Mouse (Mus musculus): Measurements from ENCODE around the gene Ahctf1. TPM values are rescaled to one million over a fixed set of nuclear protein-coding genes. Genes with fewer than 3 reads are reported as not detected.

Gene Ahctf1
- polyA plus RNA-seq (2017; shearing (Covaris generic)): 61.3 TPM

DNA sequence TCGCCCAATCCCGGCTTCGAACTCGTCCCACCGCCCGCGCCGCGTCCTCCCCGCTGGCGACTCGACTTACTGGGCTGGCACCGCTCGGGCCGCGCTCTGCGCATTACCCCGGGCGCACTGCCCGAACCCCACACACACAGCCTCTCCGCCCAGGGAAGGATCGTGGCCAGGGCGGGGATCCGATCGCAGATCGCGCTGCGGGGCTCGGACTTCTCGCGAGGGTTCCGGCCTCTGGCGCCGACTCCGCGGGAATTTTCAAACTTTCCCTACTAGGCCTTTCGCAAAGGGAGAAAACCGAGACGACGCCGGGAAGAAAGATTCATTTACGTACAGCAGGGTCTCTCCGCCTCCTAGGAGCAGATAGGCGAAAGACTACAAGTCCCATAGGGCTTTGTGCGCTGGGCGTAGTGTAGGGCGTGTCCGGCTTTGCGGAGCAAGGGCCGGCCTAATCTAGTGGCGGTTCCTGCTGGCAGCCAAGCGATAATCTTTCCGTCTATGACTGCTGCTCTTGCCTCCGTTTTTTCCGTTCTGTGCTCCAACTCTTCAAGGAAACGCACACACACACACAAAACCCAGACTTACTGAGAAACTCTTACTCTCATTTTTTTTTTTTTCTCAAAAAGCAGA lies at the start of gene Ahctf1:
Ahctf1 (minus strand) TSS at position 168 of the 627 bp plus-strand sequence.

DNA sequence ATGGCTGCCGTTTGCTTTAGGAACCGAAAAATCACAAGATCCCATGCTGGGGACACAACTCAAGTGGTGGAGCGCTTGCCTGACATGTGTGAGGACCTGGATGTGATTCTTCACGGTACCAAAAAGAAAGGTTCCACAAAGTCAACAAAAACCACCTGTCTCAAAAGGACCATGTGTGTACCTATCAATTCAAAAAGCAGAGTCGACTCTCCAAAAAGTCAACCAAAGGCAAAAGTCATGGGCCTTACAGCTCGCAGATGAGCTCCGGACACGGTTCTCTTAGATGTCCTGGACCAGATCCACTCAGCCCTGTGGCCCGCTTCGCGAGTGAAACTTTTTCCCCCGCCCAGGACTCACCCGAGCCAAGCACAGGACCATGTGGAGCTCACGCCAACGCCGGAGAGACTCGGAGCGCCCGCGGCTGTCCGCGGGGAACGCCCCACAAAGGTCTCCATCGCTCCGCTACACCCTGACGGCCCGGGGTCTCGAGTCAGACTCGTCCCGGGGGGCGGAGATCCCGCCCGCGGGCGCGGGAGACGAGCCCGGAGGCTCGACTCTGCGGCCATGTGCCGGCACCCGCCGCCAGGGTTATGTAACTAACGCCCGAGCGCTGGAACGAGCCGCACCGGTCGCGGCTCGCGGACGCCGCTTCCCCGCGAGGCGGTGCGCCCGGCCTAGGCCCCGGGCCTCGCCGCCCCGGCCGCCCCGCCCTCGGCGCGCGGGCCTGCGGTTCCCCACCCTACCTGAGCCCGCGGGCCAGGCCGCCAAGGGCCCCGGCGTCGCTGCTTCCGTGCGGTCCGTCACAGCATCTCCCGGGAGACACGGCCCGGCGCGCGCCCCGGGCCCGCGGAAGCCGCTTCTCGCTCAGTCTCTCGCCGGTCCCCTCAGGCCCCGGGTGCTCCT lies 619 bp downstream of the Ahctf1 start, which contains the start of gene Gm10518:
Gm10518 (plus strand) TSS at position 767 of the 903 bp plus-strand sequence.

DNA sequence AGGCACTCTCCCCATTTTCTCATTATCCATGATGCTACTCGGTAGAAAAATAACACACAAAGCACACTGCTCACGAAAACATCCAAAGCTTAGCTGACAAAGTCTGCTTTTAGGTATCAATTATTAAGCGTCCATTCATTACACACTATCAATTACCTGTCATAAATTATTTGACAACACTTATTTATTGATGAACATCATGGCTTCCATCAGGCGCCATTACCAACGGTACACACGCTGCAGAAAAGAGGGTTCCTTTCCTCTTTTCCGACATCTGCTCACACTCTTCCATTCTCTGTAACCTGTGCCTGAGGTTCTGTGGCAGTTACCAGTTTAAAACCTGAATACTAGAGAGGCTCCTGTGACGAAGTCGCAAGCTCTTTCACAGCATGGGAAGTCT lies 58.3 kb downstream of the Ahctf1 start, which contains the start of gene Kif28:
Kif28 (minus strand) TSS at position 101 of the 400 bp plus-strand sequence.

Other genes with a start within 250 kb of the Ahctf1 start
- gene Sccpdh, start 135.5 kb downstream of the Ahctf1 start, polyA plus RNA-seq (2017; shearing (Covaris generic)): 1.2 TPM
- 0.15 TPM for gene Kif28, start 58.4 kb downstream of the Ahctf1 start, polyA plus RNA-seq (2017; shearing (Covaris generic))
- not detected for gene Gm10518, start 304 bp downstream of the Ahctf1 start, polyA plus RNA-seq (2017; shearing (Covaris generic))
- gene Cdc42bpa, start 156.8 kb upstream of the Ahctf1 start, polyA plus RNA-seq (2017; shearing (Covaris generic)): 2.2 TPM

All from effector memory CD4-positive, alpha-beta T cell, adult 7 months (primary cell).